Mouse (Mus musculus) megakaryocyte, embryonic 14.5 days (primary cell): Measurements from ENCODE around the gene Rad51b.

ENCODE experiments used
- FLI1 ChIP-seq: IDR thresholded peaks from 2 replicates; pipeline ENCODE4 v1.6.1; 2012; ENCODE audit warnings: low read length, inconsistent platforms, mixed read lengths
- GATA1 ChIP-seq: IDR thresholded peaks from 3 replicates; pipeline ENCODE4 v1.6.1; 2012; ENCODE audit warnings: mixed read lengths, low read length, inconsistent platforms, borderline replicate concordance

DNA sequence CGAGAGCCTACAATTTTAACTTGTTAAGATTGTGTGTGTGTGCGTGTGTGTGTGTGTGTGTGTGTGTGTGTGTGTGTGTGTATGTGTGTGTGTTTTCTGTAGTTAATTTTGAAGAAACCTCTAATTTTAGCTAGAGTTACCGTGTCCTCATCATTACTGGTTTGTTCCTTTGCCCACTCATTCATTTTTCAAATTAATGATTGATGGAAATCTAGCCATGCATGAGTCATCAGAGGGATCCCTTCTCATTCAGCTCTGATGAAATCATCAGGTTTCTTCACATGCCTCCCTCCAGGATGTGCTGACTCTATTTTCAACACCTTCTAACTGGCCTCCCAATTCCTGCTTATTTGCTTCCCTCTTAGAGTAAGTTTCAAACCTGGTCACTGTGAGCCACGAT, 263.8 kb downstream of the Rad51b start:
- TF ChIP-seq GATA1 (no peak), FLI1 (no peak)
